Mouse (Mus musculus) intestine, postnatal 0 days (tissue): ENCODE results near the gene Dlgap1. TPM values are rescaled to one million over a fixed set of nuclear protein-coding genes. Genes with fewer than 3 reads are reported as not detected.
A peak's percentile ranks its signal among the peaks of the same experiment; 100 is the strongest.
"Not testable (repeated sequence)": the region's sequence is repeated elsewhere in the genome, so short reads cannot be mapped to it uniquely, and the experiment has no call there.

Experiments used
- ATAC-seq: fragments of 200-750 bp; cut with Nextera tagmentation; 2 replicates; pipeline ENCODE4 v1.8.0; 2017; ENCODE audit warnings: mild to moderate bottlenecking, moderate TSS enrichment, moderate library complexity
- H3K27ac ChIP-seq: fragments of 300-500 bp; sonication (generic); 2 replicates; pipeline ENCODE4 v1.5.1; 2014; ENCODE audit warnings: mild to moderate bottlenecking, low read depth, low read length, moderate library complexity
- H3K27me3 ChIP-seq: fragments of 300-500 bp; sonication (generic); replicated peaks from 2 replicates; pipeline ENCODE4 v1.6.1; 2014; ENCODE audit warnings: low read length, mixed read lengths; ENCODE audit not compliant: control insufficient read depth, insufficient read depth
- H3K36me3 ChIP-seq: fragments of 300-500 bp; sonication (generic); 2 replicates; pipeline ENCODE4 v1.6.1; 2014; ENCODE audit warnings: mild to moderate bottlenecking, moderate library complexity; ENCODE audit not compliant: control insufficient read depth, insufficient read depth
- H3K4me1 ChIP-seq: fragments of 300-500 bp; sonication (generic); replicated peaks from 2 replicates; pipeline ENCODE4 v1.6.1; 2014; ENCODE audit warnings: antibody characterized with exemption, low read length, mixed read lengths; ENCODE audit not compliant: control insufficient read depth, insufficient read depth
- H3K4me2 ChIP-seq: fragments of 300-500 bp; sonication (generic); replicated peaks from 2 replicates; pipeline ENCODE4 v1.6.1; 2014; ENCODE audit warnings: low read depth, mild to moderate bottlenecking, moderate library complexity
- H3K4me3 ChIP-seq: fragments of 300-500 bp; sonication (generic); 2 replicates; pipeline ENCODE4 v1.5.1; 2014; ENCODE audit warnings: low read depth, low read length
- H3K9ac ChIP-seq: fragments of 300-500 bp; sonication (generic); 2 replicates; pipeline ENCODE4 v1.6.1; 2014; ENCODE audit warnings: mild to moderate bottlenecking, low read depth, low read length
- H3K9me3 ChIP-seq: fragments of 300-500 bp; sonication (generic); 2 replicates; pipeline ENCODE4 v1.6.1; 2016; ENCODE audit warnings: mixed run types; ENCODE audit not compliant: control insufficient read depth
- CTCF ChIP-seq: sonication (generic); IDR thresholded peaks from 2 replicates; pipeline ENCODE4 v1.5.1; 2016; ENCODE audit warnings: low read depth, mild to moderate bottlenecking, control low read depth, antibody characterized with exemption, moderate library complexity
- WGBS: fragments of 180-500 bp; shearing (Covaris S2); extraction: QIAGEN DNeasy Blood & Tissue Kit; methylation state at CpG from one replicate; pipeline ENCODE4 v1.1.7; 2014; 5-methylcytosine and 5-hydroxymethylcytosine counted together
- polyA plus RNA-seq: library from polyadenylated mRNA; unstranded; fragments of >200 nt; fragmentation: Nextera tagmentation; extraction: Ambion mirVana; gene quantifications from 2 replicates; pipeline ENCODE4 v1.2.1, GENCODE M21; 2015

The Dlgap1 gene
- polyA plus RNA-seq, 1 experiment from 2014 or later: 0.85 TPM

GRCm38 (mm10) chr17:70831591-70831990 lies 862.7 kb downstream of the Dlgap1 start:
- no peak for ATAC-seq
- H3K9ac ChIP-seq: no peak overlapping the region
- H3K4me2 ChIP-seq: no peak overlapping the region
- H3K9me3 ChIP-seq: no peaks in the 10 kb centered on the region
- H3K36me3 ChIP-seq: no peaks in the 10 kb centered on the region
- 48% methylated on average over 4 of the region's 4 CpGs for WGBS
- H3K4me1 ChIP-seq: 0 out of 2 replicates have a peak, but pooled peaks cover 7% of the 10 kb centered on the region
- no peak overlapping the region; the same call in 1 of the 2 replicates for H3K27ac ChIP-seq
- H3K4me3 ChIP-seq: no peak overlapping the region
- TF ChIP-seq CTCF: no peak
- no peaks in the 10 kb centered on the region for H3K27me3 ChIP-seq

- Histone ChIP-seq H3K4me3 (no peak overlapping the region), H3K9me3 (no peaks in the 10 kb centered on the region), H3K4me1 (0 out of 2 replicates have a peak, but pooled peaks cover 7% of the 10 kb centered on the region), H3K36me3 (no peaks in the 10 kb centered on the region), H3K27me3 (no peaks in the 10 kb centered on the region), H3K9ac (no peak overlapping the region), H3K4me2 (no peak overlapping the region), H3K27ac (no peak overlapping the region)
- 69% methylated on average over 9 of the region's 9 CpGs for WGBS
- TF ChIP-seq CTCF: no peak
- no peak for ATAC-seq
Measured at GRCm38 (mm10) chr17:70832544-70832943, 863.7 kb downstream of the Dlgap1 start.

- TF ChIP-seq CTCF: no peak
- Histone ChIP-seq H3K9me3 (no peaks in the 10 kb centered on the region), H3K27ac (peak overlapping the region; percentile 65; the same call in 1 of the 2 replicates), H3K4me1 (0 out of 2 replicates have a peak, but pooled peaks cover 4% of the 10 kb centered on the region), H3K27me3 (no peaks in the 10 kb centered on the region), H3K9ac (peak overlapping the region; percentile 32), H3K4me2 (peak overlapping the region; percentile 73), H3K4me3 (peak overlapping the region; percentile 42), H3K36me3 (0 out of 2 replicates have a peak, but pooled peaks cover 2% of the 10 kb centered on the region)
- WGBS: 2% methylated on average over 29 of the region's 29 CpGs
- peak; percentile 84 for ATAC-seq
Measured at GRCm38 (mm10) chr17:70834430-70834965, 865.6 kb downstream of the Dlgap1 start.

- peak overlapping the region; percentile 42 for H3K4me3 ChIP-seq
- no peaks in the 10 kb centered on the region for H3K9me3 ChIP-seq
- peak overlapping the region; percentile 73 for H3K4me2 ChIP-seq
- H3K4me1 ChIP-seq: 0 out of 2 replicates have a peak, but pooled peaks cover 4% of the 10 kb centered on the region
- H3K27me3 ChIP-seq: no peaks in the 10 kb centered on the region
- H3K9ac ChIP-seq: peak overlapping the region; percentile 32; the same call in 1 of the 2 replicates
- ATAC-seq: peak; percentile 73
- 11% methylated on average over 10 of the region's 10 CpGs for WGBS
- peak overlapping the region; percentile 65 for H3K27ac ChIP-seq
- TF ChIP-seq CTCF: no peak
- 0 out of 2 replicates have a peak, but pooled peaks cover 8% of the 10 kb centered on the region for H3K36me3 ChIP-seq
Measured at GRCm38 (mm10) chr17:70835071-70835790, 866.4 kb downstream of the Dlgap1 start.

GRCm38 (mm10) chr17:70836820-70837219 lies 867.9 kb downstream of the Dlgap1 start:
- no peaks in the 10 kb centered on the region for H3K27me3 ChIP-seq
- TF ChIP-seq CTCF: no peak
- H3K4me1 ChIP-seq: no peaks in the 10 kb centered on the region
- H3K4me2 ChIP-seq: no peak overlapping the region
- H3K36me3 ChIP-seq: 0 out of 2 replicates have a peak, but pooled peaks cover 8% of the 10 kb centered on the region
- ATAC-seq: no peak
- no peak overlapping the region for H3K4me3 ChIP-seq
- H3K9me3 ChIP-seq: no peaks in the 10 kb centered on the region
- no peak overlapping the region for H3K9ac ChIP-seq
- no peak overlapping the region for H3K27ac ChIP-seq
- 46% methylated on average over 7 of the region's 7 CpGs for WGBS

- not testable (repeated sequence) for ATAC-seq, H3K9me3 ChIP-seq
- WGBS: 91% methylated on average over 6 of the region's 6 CpGs
Measured at GRCm38 (mm10) chr17:70837474-70837873, 868.6 kb downstream of the Dlgap1 start.

More at GRCm38 (mm10) chr17:70837474-70837873, 868.6 kb downstream of the Dlgap1 start:
- not testable (repeated sequence) for H3K4me1 ChIP-seq, H3K27me3 ChIP-seq, H3K4me2 ChIP-seq, H3K9ac ChIP-seq, H3K4me3 ChIP-seq, H3K27ac ChIP-seq, H3K36me3 ChIP-seq
